Mouse (Mus musculus) E14TG2a.4 (cell line): ENCODE measurements at regions not wholly inside any gene's neighbourhood (a gene's known extent, or its start where the extent isn't known, plus 50 kb on each side); places are given as distances from the start of the nearest gene placed in this dataset.
A peak's percentile ranks its signal among the peaks of the same experiment; 100 is the strongest.

Experiments used
- CTCF ChIP-seq: conservative IDR thresholded peaks from 2 replicates; pipeline ENCODE4 v1.5.1; 2014; ENCODE audit warnings: low read length
- NANOG ChIP-seq: IDR thresholded peaks from 2 replicates; pipeline ENCODE4 v1.6.1; 2014; ENCODE audit warnings: borderline replicate concordance, low read length, mixed read lengths
- POU5F1 ChIP-seq: IDR thresholded peaks from 2 replicates; pipeline ENCODE4 v1.6.1; 2014; ENCODE audit warnings: low read length, borderline replicate concordance

DNA sequence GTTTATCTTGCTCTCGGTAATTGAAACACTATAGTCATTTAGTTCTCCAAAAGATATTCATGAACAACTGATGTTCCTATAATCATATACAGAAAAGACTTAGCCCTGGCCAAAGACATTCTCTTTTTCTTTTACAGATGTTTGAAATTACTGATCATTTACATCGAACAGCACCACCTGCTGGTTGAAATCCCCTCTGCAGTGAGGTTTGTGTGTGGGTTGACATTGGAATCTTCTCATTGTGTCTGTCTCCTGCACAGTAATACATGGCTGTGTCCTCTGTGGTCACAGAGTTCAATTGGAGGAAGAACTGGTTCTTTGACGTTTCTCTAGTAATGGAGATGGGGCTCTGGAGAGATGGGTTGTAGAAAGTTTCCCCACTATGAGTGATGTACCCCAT lies 822.6 kb downstream of the Adam6a start:
- TF ChIP-seq CTCF: peak; percentile 51
- TF ChIP-seq POU5F1: no peak
- no peak for TF ChIP-seq NANOG
